Mouse (Mus musculus): ENCODE measurements around the gene Snupn. TPM values are rescaled to one million over a fixed set of nuclear protein-coding genes. Genes with fewer than 3 reads are reported as not detected.
"Not testable (repeated sequence)": the region's sequence is repeated elsewhere in the genome, so short reads cannot be mapped to it uniquely, and the experiment has no call there.

The Snupn gene
- polyA plus RNA-seq, 1 experiment from 2014 or later, result 29.4 TPM

DNA sequence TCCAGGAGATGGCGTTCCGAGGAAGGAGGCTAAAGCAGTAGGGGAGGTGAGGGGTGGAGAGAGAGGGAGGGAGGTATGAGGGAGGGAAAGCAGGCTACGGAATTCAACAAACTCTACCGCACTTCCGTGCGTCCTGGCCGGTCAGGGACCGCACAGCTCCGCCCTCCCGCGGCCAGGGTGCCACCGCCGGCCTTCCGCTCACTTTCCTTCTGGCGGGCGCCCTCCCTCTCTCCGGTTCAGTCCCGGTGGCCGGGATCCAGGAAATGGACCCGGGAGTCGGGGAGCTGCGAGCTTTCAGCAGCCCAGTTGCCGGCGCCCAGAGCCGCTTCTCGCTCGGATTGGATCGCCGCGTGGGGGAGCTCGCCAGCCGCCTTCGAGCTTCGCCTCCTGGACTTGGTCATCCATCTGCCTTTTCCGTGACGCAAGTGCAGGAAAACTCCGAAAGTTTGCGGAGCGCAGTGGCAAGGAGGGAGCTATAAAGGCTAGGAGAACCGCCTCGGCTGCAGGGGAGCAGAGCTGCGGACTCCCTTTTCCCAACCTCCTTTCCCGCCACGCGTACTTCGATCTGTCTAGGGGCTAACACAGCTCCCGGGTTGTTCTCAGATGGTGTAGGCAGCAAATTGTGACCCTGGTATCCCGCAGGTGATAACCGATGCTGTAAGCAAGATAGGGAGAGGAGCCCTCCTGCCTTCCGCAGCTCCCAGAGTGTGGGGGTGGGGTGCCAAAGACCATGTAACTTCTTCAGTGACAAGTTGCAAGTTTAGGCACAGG lies 22.5 kb upstream of the Snupn start, which contains the start of gene Snx33:
Gene Snx33 (minus strand): TSS at position 331 of the 771 bp plus-strand sequence.
- Histone ChIP-seq H3K4me2 (replicated peaks; ENCODE audit: low read depth, low read length) (peak within 1 kb of the TSS; percentile 90), H3K27ac (ENCODE audit: low read length) (peak within 1 kb of the TSS; percentile 98), H3K9me3 (ENCODE audit: low read length) (no peaks in the 10 kb centered on the region), H3K36me3 (ENCODE audit: insufficient read depth, low read length) (no peaks in the 10 kb centered on the region), H3K9ac (replicated peaks; ENCODE audit: low read length) (peak within 1 kb of the TSS; percentile 76), H3K27me3 (ENCODE audit: insufficient read depth, low read length) (no peaks in the 10 kb centered on the region), H3K4me1 (ENCODE audit: insufficient read depth, low read length) (peaks cover 44% of the 10 kb centered on the region), H3K4me3 (ENCODE audit: low read length) (peak within 1 kb of the TSS; percentile 71)
- under 1% methylated on average over 50 of the region's 50 CpGs for WGBS
- peak; percentile 88 for ATAC-seq (ENCODE audit: low FRiP score, low TSS enrichment)

- ATAC-seq (ENCODE audit: low FRiP score, low TSS enrichment), result no peak
- H3K27me3 ChIP-seq (ENCODE audit: insufficient read depth, low read length), result no peaks in the 10 kb centered on the region
- H3K4me1 ChIP-seq (ENCODE audit: insufficient read depth, low read length), result peaks cover 31% of the 10 kb centered on the region
- H3K27ac ChIP-seq (ENCODE audit: low read length), result no peak overlapping the region
- no peak overlapping the region for H3K4me3 ChIP-seq (ENCODE audit: low read length)
- H3K9me3 ChIP-seq (ENCODE audit: low read length), result no peaks in the 10 kb centered on the region
- no peak overlapping the region for H3K9ac ChIP-seq (replicated peaks; ENCODE audit: low read length)
- no peaks in the 10 kb centered on the region for H3K36me3 ChIP-seq (ENCODE audit: insufficient read depth, low read length)
- H3K4me2 ChIP-seq (replicated peaks; ENCODE audit: low read depth, low read length), result no peak overlapping the region
- 22% methylated on average over 4 of the region's 4 CpGs for WGBS
Measured at GRCm38 (mm10) chr9:56929496-56929895, 21.2 kb upstream of the Snupn start.

DNA sequence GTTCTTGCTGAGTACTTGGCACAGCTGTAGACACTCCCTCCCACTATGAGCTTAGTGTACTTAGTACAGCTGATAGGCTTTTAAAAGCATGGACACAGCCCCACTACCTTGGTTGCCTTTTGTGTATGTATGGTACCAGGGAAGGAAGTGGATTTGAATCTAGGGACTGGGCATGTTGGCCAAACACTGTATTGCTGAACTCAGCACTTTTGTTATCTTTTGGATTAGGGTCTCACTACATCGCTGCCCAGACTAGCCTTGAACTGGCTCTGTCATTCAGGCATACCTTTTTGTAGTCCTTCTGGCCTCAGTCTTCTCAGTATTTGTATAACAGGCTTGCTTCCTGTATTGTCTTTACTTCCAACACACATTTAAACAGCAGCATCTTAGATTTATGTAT lies 20.1 kb upstream of the Snupn start:
- H3K9ac ChIP-seq (replicated peaks; ENCODE audit: low read length), result no peak overlapping the region
- H3K27me3 ChIP-seq (ENCODE audit: insufficient read depth, low read length), result no peaks in the 10 kb centered on the region
- H3K4me3 ChIP-seq (ENCODE audit: low read length), result no peak overlapping the region
- no peaks in the 10 kb centered on the region for H3K36me3 ChIP-seq (ENCODE audit: insufficient read depth, low read length)
- no peaks in the 10 kb centered on the region for H3K9me3 ChIP-seq (ENCODE audit: low read length)
- no peak for ATAC-seq (ENCODE audit: low FRiP score, low TSS enrichment)
- no peak overlapping the region for H3K27ac ChIP-seq (ENCODE audit: low read length)
- H3K4me1 ChIP-seq (ENCODE audit: insufficient read depth, low read length), result peaks cover 21% of the 10 kb centered on the region
- H3K4me2 ChIP-seq (replicated peaks; ENCODE audit: low read depth, low read length), result no peak overlapping the region
- 83% methylated on average over 1 of the region's 1 CpGs for WGBS

DNA sequence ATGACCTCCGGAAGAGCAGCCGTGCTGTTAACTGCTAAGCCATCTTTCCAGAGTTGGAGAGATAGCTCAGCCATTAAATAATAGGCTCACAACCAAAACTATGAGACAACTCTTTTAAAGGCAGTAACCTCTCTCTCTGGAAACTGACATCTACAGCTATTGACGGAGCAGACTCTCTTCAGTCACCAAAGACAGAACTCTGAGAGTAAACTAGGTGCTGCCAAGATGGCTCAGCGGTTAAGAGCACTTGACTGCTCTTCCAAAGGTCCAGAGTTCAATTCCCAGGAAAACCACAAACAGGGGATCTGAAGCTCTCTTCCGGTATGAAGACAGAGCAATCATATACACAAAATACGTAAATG lies 13.8 kb upstream of the Snupn start:
- no peaks in the 10 kb centered on the region for H3K27me3 ChIP-seq (ENCODE audit: insufficient read depth, low read length)
- ATAC-seq (ENCODE audit: low FRiP score, low TSS enrichment), result 0 out of 2 replicates have a peak, but pooled peaks have one; percentile 2
- peak overlapping the region; percentile 57; the same call in 1 of the 2 replicates for H3K27ac ChIP-seq (ENCODE audit: low read length)
- H3K36me3 ChIP-seq (ENCODE audit: insufficient read depth, low read length), result no peaks in the 10 kb centered on the region
- H3K4me1 ChIP-seq (ENCODE audit: insufficient read depth, low read length), result peaks cover 16% of the 10 kb centered on the region
- peak overlapping the region; percentile 85 for H3K4me3 ChIP-seq (ENCODE audit: low read length)
- peak overlapping the region; percentile 92 for H3K4me2 ChIP-seq (replicated peaks; ENCODE audit: low read depth, low read length)
- WGBS, result 22% methylated on average over 6 of the region's 6 CpGs
- H3K9me3 ChIP-seq (ENCODE audit: low read length), result no peaks in the 10 kb centered on the region
- H3K9ac ChIP-seq (replicated peaks; ENCODE audit: low read length), result peak overlapping the region; percentile 60

DNA sequence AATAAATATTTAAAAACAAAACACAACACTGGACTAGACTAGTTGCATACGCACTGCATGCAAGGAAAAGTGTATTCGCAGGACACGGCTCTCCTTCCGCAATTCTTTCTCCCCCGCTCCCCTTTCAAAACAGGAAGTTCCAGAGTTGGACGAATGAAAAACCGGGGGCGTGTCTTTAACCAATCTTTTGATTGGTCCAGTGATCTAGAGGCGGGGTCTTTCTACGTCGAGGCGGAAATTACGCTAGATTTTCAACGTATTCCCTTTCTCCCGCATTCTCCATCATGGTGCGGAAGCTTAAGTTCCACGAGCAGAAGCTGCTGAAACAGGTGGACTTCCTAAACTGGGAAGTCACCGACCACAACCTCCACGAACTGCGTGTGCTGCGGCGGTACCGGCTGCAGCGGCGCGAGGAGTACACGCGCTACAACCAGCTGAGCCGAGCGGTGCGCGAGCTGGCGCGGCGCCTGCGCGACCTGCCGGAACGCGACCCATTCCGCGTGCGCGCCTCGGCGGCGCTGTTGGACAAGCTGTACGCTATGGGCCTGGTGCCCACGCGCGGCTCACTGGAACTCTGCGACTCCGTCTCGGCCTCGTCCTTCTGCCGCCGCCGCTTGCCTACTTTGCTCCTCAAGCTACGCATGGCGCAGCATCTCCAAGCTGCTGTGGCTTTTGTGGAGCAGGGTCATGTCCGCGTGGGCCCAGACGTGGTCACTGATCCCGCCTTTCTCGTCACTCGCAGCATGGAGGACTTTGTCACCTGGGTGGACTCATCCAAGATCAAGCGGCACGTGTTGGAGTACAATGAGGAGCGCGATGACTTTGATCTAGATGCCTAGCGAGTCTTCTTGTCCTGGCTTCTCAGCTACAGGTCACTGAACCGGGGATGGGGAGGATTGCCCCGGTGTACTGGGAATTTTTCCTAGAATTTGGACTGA lies 13.2 kb upstream of the Snupn start, which contains the start of gene Imp3:
Gene Imp3 (plus strand): TSS at position 253 of the 938 bp plus-strand sequence.
- H3K4me1 ChIP-seq (ENCODE audit: insufficient read depth, low read length), result peaks cover 16% of the 10 kb centered on the region
- H3K4me3 ChIP-seq (ENCODE audit: low read length), result peak within 1 kb of the TSS; percentile 85
- H3K27ac ChIP-seq (ENCODE audit: low read length), result peak within 1 kb of the TSS; percentile 92
- ATAC-seq (ENCODE audit: low FRiP score, low TSS enrichment), result peak; percentile 95
- no peaks in the 10 kb centered on the region for H3K9me3 ChIP-seq (ENCODE audit: low read length)
- no peaks in the 10 kb centered on the region for H3K27me3 ChIP-seq (ENCODE audit: insufficient read depth, low read length)
- WGBS, result under 1% methylated on average over 73 of the region's 73 CpGs
- no peaks in the 10 kb centered on the region for H3K36me3 ChIP-seq (ENCODE audit: insufficient read depth, low read length)
- peak within 1 kb of the TSS; percentile 83 for H3K9ac ChIP-seq (replicated peaks; ENCODE audit: low read length)
- peak within 1 kb of the TSS; percentile 92 for H3K4me2 ChIP-seq (replicated peaks; ENCODE audit: low read depth, low read length)

GRCm38 (mm10) chr9:56938374-56938773 lies 12.3 kb upstream of the Snupn start:
- H3K9me3 ChIP-seq (ENCODE audit: low read length), result no peaks in the 10 kb centered on the region
- peaks cover 16% of the 10 kb centered on the region for H3K4me1 ChIP-seq (ENCODE audit: insufficient read depth, low read length)
- H3K9ac ChIP-seq (replicated peaks; ENCODE audit: low read length), result peak overlapping the region; percentile 83
- peak overlapping the region; percentile 85 for H3K4me3 ChIP-seq (ENCODE audit: low read length)
- no peaks in the 10 kb centered on the region for H3K27me3 ChIP-seq (ENCODE audit: insufficient read depth, low read length)
- H3K36me3 ChIP-seq (ENCODE audit: insufficient read depth, low read length), result no peaks in the 10 kb centered on the region
- H3K4me2 ChIP-seq (replicated peaks; ENCODE audit: low read depth, low read length), result peak overlapping the region; percentile 92
- H3K27ac ChIP-seq (ENCODE audit: low read length), result peak overlapping the region; percentile 92
- ATAC-seq (ENCODE audit: low FRiP score, low TSS enrichment), result no peak
- 0% methylated on average over 7 of the region's 7 CpGs for WGBS

GRCm38 (mm10) chr9:56947481-56947880 lies 3.2 kb upstream of the Snupn start:
- not testable (repeated sequence) for H3K4me3 ChIP-seq (ENCODE audit: low read length); H3K27ac ChIP-seq (ENCODE audit: low read length); H3K27me3 ChIP-seq (ENCODE audit: insufficient read depth, low read length); ATAC-seq (ENCODE audit: low FRiP score, low TSS enrichment); H3K4me1 ChIP-seq (ENCODE audit: insufficient read depth, low read length); H3K36me3 ChIP-seq (ENCODE audit: insufficient read depth, low read length); H3K9ac ChIP-seq (replicated peaks; ENCODE audit: low read length); H3K9me3 ChIP-seq (ENCODE audit: low read length); H3K4me2 ChIP-seq (replicated peaks; ENCODE audit: low read depth, low read length)
- WGBS, result 34% methylated on average over 3 of the region's 3 CpGs

DNA sequence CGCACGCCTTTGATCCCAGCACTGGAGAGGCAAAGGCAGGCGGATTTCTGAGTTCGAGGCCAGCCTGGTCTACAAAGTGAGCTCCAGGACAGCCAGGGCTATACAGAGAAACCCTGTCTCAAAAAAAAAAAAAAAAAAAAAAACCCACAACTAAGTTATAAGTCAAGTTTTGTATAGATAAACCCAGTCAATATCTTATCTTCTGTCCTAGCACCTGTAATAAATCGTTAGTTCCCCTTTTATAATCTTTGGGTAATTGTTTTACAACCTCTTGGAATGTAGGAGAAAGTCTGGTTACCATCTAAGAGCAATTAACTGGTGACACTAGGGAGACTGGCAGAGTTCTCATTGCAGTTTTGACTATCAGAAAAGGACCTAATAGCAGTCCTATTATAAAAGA lies 2.0 kb upstream of the Snupn start:
- H3K4me2 ChIP-seq (replicated peaks; ENCODE audit: low read depth, low read length); H3K9ac ChIP-seq (replicated peaks; ENCODE audit: low read length); H3K4me1 ChIP-seq (ENCODE audit: insufficient read depth, low read length); H3K27ac ChIP-seq (ENCODE audit: low read length); ATAC-seq (ENCODE audit: low FRiP score, low TSS enrichment); H3K27me3 ChIP-seq (ENCODE audit: insufficient read depth, low read length); H3K9me3 ChIP-seq (ENCODE audit: low read length); H3K36me3 ChIP-seq (ENCODE audit: insufficient read depth, low read length); H3K4me3 ChIP-seq (ENCODE audit: low read length): not testable (repeated sequence)
- WGBS, result 55% methylated on average over 5 of the region's 5 CpGs

DNA sequence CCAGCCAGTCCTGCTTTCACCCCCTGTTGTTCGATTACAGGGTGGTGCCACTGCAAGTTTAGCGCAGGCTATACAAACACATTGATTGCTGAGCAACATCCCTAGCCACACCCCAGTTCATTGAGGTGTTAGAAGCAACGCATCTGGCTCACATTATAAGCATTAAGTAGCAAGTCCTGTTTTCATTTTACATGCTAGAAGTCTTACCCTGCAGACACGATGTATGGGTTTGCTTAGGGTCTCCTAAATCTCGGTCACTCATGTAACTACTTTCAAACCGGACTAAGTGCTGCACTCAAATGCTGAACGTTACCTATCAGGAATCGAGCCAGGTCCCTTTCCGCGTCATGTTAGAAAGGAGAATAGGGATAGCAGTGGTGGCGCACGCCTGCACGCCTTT lies 911 bp upstream of the Snupn start:
- no peaks in the 10 kb centered on the region for H3K36me3 ChIP-seq (ENCODE audit: insufficient read depth, low read length)
- H3K27ac ChIP-seq (ENCODE audit: low read length), result no peak overlapping the region
- H3K27me3 ChIP-seq (ENCODE audit: insufficient read depth, low read length), result no peaks in the 10 kb centered on the region
- H3K9ac ChIP-seq (replicated peaks; ENCODE audit: low read length), result peak overlapping the region; percentile 62
- H3K4me1 ChIP-seq (ENCODE audit: insufficient read depth, low read length), result peaks cover 8% of the 10 kb centered on the region
- 20% methylated on average over 13 of the region's 13 CpGs for WGBS
- H3K4me3 ChIP-seq (ENCODE audit: low read length), result peak overlapping the region; percentile 40
- peak overlapping the region; percentile 55 for H3K4me2 ChIP-seq (replicated peaks; ENCODE audit: low read depth, low read length)
- H3K9me3 ChIP-seq (ENCODE audit: low read length), result no peaks in the 10 kb centered on the region
- no peak for ATAC-seq (ENCODE audit: low FRiP score, low TSS enrichment)

Measured in kidney, embryonic 16.5 days (tissue).